Mouse (Mus musculus) limb, embryonic 11.5 days (tissue): ENCODE results near the gene Slco1a4. TPM values are rescaled to one million over a fixed set of nuclear protein-coding genes. Genes with fewer than 3 reads are reported as not detected.

Experiments
- ATAC-seq: fragments of 200-750 bp; cut with Nextera tagmentation; 2 replicates; pipeline ENCODE4 v1.8.0; 2017; ENCODE audit warnings: low read depth; ENCODE audit not compliant: insufficient number of reproducible peaks, low FRiP score, low TSS enrichment
- DNase-seq: peaks from one replicate; pipeline ENCODE4 v3.0.0-alpha.2; 2015; ENCODE audit warnings: low spot score
- H3K27ac ChIP-seq: fragments of 300-500 bp; sonication (generic); replicated peaks from 2 replicates; pipeline ENCODE4 v1.5.1; 2014; ENCODE audit warnings: low read depth, mild to moderate bottlenecking, low read length
- H3K27me3 ChIP-seq: fragments of 300-500 bp; sonication (generic); 2 replicates; pipeline ENCODE4 v1.6.1; 2014; ENCODE audit warnings: mild to moderate bottlenecking, low read length, mixed read lengths; ENCODE audit not compliant: control insufficient read depth, insufficient read depth
- H3K36me3 ChIP-seq: fragments of 300-500 bp; sonication (generic); 2 replicates; pipeline ENCODE4 v1.6.1; 2014; ENCODE audit warnings: mild to moderate bottlenecking, low read length, moderate library complexity, mixed read lengths; ENCODE audit not compliant: control insufficient read depth, insufficient read depth
- H3K4me1 ChIP-seq: fragments of 300-500 bp; sonication (generic); 2 replicates; pipeline ENCODE4 v1.6.1; 2014; ENCODE audit warnings: low read length, mixed read lengths; ENCODE audit not compliant: control insufficient read depth, insufficient read depth
- H3K4me2 ChIP-seq: fragments of 300-500 bp; sonication (generic); 2 replicates; pipeline ENCODE4 v1.6.1; 2014; ENCODE audit warnings: low read depth, mild to moderate bottlenecking, moderate library complexity; ENCODE audit not compliant: severe bottlenecking
- H3K4me3 ChIP-seq: fragments of 300-500 bp; sonication (generic); 2 replicates; pipeline ENCODE4 v1.5.1; 2014; ENCODE audit warnings: low read depth, low read length
- H3K9ac ChIP-seq: fragments of 300-500 bp; sonication (generic); 2 replicates; pipeline ENCODE4 v1.6.1; 2014; ENCODE audit warnings: mild to moderate bottlenecking, low read length
- H3K9me3 ChIP-seq: fragments of 300-500 bp; sonication (generic); 2 replicates; pipeline ENCODE4 v1.6.1; 2016; ENCODE audit warnings: low read length; ENCODE audit not compliant: control insufficient read depth
- WGBS: fragments of 180-500 bp; shearing (Covaris S2); extraction: QIAGEN DNeasy Blood & Tissue Kit; methylation state at CpG from one replicate; pipeline ENCODE4 v1.1.7; 2014; 5-methylcytosine and 5-hydroxymethylcytosine counted together
- polyA plus RNA-seq: library from polyadenylated mRNA; unstranded; fragments of >200 nt; fragmentation: Nextera tagmentation; extraction: Ambion mirVana; gene quantifications from 2 replicates; pipeline ENCODE4 v1.2.1, GENCODE M21; 2014

The Slco1a4 gene
- polyA plus RNA-seq, 1 experiment from 2014 or later = not detected

DNA sequence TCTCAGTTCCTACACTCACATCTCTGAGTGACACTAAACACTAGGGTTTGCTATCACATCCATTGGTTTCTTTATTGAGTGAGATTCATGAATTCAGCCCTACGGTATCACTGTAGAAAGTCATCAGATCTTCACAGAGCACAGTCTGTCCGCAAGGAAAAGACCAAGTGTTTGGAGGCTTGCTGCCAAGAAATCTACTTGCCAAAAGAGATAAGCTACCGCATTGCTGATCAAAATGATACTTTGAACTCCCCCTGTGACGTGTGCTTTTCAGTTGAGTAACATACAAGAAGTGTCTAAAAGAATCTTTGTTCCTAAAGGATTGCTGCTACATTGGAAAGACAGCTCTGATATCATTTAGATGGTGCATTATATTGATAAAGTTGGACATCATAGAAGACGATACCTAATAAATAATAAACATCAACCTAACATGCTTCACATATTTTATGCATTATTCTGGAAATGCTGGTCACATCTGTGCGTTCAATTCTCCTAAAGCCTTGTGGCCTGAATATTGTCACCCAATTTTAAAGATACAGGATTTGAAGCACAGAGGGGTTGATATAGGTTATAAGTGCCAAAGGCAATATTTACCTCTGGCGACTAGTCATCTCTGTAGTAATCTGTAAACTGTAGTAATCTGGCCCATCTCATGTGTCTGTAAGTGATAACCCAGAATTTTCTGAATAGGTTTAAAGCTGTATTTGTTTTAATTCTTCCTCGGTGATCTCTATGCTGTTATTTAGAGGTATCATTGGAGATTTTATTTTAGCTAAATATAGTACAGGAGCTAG, 1.9 kb upstream of the Slco1a4 start:
- WGBS = 90% methylated on average over 8 of the region's 8 CpGs
- H3K27me3 ChIP-seq = no peaks in the 10 kb centered on the region
- H3K4me3 ChIP-seq = no peak overlapping the region
- DNase-seq (no peak), ATAC-seq (no peak)
- no peak overlapping the region for H3K27ac ChIP-seq
- no peaks in the 10 kb centered on the region for H3K9me3 ChIP-seq
- no peak overlapping the region for H3K9ac ChIP-seq
- H3K4me2 ChIP-seq = no peak overlapping the region
- no peaks in the 10 kb centered on the region for H3K4me1 ChIP-seq
- no peaks in the 10 kb centered on the region for H3K36me3 ChIP-seq

- WGBS = 73% methylated on average over 2 of the region's 2 CpGs
- Histone ChIP-seq H3K9ac (no peak overlapping the region), H3K27ac (no peak overlapping the region), H3K4me3 (no peak overlapping the region), H3K27me3 (no peaks in the 10 kb centered on the region), H3K4me2 (no peak overlapping the region), H3K9me3 (no peaks in the 10 kb centered on the region), H3K4me1 (no peaks in the 10 kb centered on the region), H3K36me3 (no peaks in the 10 kb centered on the region)
- ATAC-seq = no peak
- DNase-seq = no peak
Measured at GRCm38 (mm10) chr6:141853616-141854015, 2.4 kb downstream of the Slco1a4 start.

- Histone ChIP-seq H3K27me3 (no peaks in the 10 kb centered on the region), H3K27ac (no peak overlapping the region), H3K9ac (no peak overlapping the region), H3K4me2 (no peak overlapping the region), H3K36me3 (no peaks in the 10 kb centered on the region), H3K4me1 (no peaks in the 10 kb centered on the region), H3K4me3 (no peak overlapping the region), H3K9me3 (no peaks in the 10 kb centered on the region)
- DNase-seq (no peak), ATAC-seq (no peak)
- WGBS = 37% methylated on average over 4 of the region's 4 CpGs
Measured at GRCm38 (mm10) chr6:141849051-141849450, 6.9 kb downstream of the Slco1a4 start.

DNA sequence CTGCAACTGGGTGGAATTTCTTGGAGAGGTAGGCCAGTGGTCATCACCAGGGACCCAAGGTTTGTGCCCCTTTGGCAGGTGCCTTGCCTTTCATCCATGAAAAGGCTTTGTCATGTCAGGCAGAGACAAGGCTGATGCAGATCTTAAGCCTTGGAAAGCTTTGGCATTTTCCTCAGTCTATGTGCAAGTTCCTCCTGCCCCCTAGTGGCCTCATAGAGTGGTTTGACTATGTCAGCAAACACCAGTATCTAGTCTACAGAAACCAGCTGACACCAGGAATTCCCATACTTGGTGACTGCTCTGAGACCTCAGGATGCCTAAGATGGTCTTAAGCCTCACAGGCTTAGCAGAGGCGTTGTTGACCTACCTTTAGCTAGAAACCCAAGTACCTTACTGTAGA, 58.2 kb downstream of the Slco1a4 start:
- no peak overlapping the region for H3K4me2 ChIP-seq
- no peaks in the 10 kb centered on the region for H3K36me3 ChIP-seq
- no peak overlapping the region for H3K9ac ChIP-seq
- no peak overlapping the region for H3K27ac ChIP-seq
- 22% methylated on average over 1 of the region's 1 CpGs for WGBS
- no peak overlapping the region for H3K4me3 ChIP-seq
- H3K27me3 ChIP-seq = no peaks in the 10 kb centered on the region
- DNase-seq = peak; percentile 55
- H3K4me1 ChIP-seq = no peaks in the 10 kb centered on the region
- peak; percentile 81; the same call in 1 of the 2 replicates for ATAC-seq
- no peaks in the 10 kb centered on the region for H3K9me3 ChIP-seq

- no peak overlapping the region for H3K4me3 ChIP-seq
- WGBS = 87% methylated on average over 2 of the region's 2 CpGs
Measured at GRCm38 (mm10) chr6:141774476-141774875, 81.5 kb downstream of the Slco1a4 start.

GRCm38 (mm10) chr6:141773710-141774109, 82.3 kb downstream of the Slco1a4 start, which contains the start of gene Gm5724:
Gm5724 (minus strand) TSS chr6:141773810.
- Histone ChIP-seq H3K36me3 (no peaks in the 10 kb centered on the region), H3K9me3 (no peaks in the 10 kb centered on the region), H3K4me3 (no peak within 1 kb of the TSS), H3K27ac (no peak within 1 kb of the TSS), H3K4me1 (no peaks in the 10 kb centered on the region), H3K4me2 (no peak within 1 kb of the TSS), H3K27me3 (no peaks in the 10 kb centered on the region), H3K9ac (no peak within 1 kb of the TSS)
- no peak for ATAC-seq
- 91% methylated on average over 3 of the region's 3 CpGs for WGBS
- DNase-seq = no peak

More at GRCm38 (mm10) chr6:141774476-141774875, 81.5 kb downstream of the Slco1a4 start:
- DNase-seq (no peak), ATAC-seq (no peak)
- Histone ChIP-seq H3K27me3 (no peaks in the 10 kb centered on the region), H3K9me3 (no peaks in the 10 kb centered on the region), H3K9ac (no peak overlapping the region), H3K27ac (no peak overlapping the region), H3K36me3 (no peaks in the 10 kb centered on the region), H3K4me1 (no peaks in the 10 kb centered on the region), H3K4me2 (no peak overlapping the region)

Other genes starting within 250 kb of the Slco1a4 start
- not detected in 2 replicates for gene Slco1b2, start 226.7 kb downstream of the Slco1a4 start, polyA plus RNA-seq
- gene Gm5724, start 82.4 kb downstream of the Slco1a4 start, polyA plus RNA-seq = not detected in 2 replicates
- gene Slco1a1, start 90.8 kb upstream of the Slco1a4 start, polyA plus RNA-seq = not detected in 2 replicates
- gene Gm6614, start 155.2 kb upstream of the Slco1a4 start, polyA plus RNA-seq = 0.07 and 0.28 TPM in 2 replicates